Mouse (Mus musculus) lung, postnatal 10 days (tissue): Measurements from ENCODE around the gene Pde6g.

Experiments used
- DNase-seq: peaks from one replicate; pipeline ENCODE4 v3.0.0; 2021

Pde6g gene

GRCm38 (mm10) chr11:120453306-120453705 is at the start of gene Pde6g:
TSS of gene Pde6g (minus strand) at chr11:120453500.
- no peak for DNase-seq

GRCm38 (mm10) chr11:120501701-120502100 is 48.4 kb upstream of the Pde6g start:
- DNase-seq, result no peak

- no peak for DNase-seq
These were observed 47.7 kb upstream of the Pde6g start for GRCm38 (mm10) chr11:120501018-120501417.

- peak; percentile 68 for DNase-seq
These were observed 47.1 kb upstream of the Pde6g start for GRCm38 (mm10) chr11:120500357-120500756.

- no peak for DNase-seq
These were observed 46.6 kb upstream of the Pde6g start for GRCm38 (mm10) chr11:120499894-120500293.

GRCm38 (mm10) chr11:120498891-120499290 is 45.6 kb upstream of the Pde6g start:
- no peak for DNase-seq

GRCm38 (mm10) chr11:120498226-120498625 is 44.9 kb upstream of the Pde6g start:
- no peak for DNase-seq

- DNase-seq, result no peak
These were observed 44.1 kb upstream of the Pde6g start for GRCm38 (mm10) chr11:120497436-120497835.

GRCm38 (mm10) chr11:120493911-120494310 is 40.6 kb upstream of the Pde6g start:
- DNase-seq, result no peak

GRCm38 (mm10) chr11:120493351-120493750 is 40.1 kb upstream of the Pde6g start:
- no peak for DNase-seq

GRCm38 (mm10) chr11:120492878-120493203 is 39.5 kb upstream of the Pde6g start:
- DNase-seq, result peak; percentile 35

- DNase-seq, result peak; percentile 54
These were observed 39.0 kb upstream of the Pde6g start for GRCm38 (mm10) chr11:120492024-120492877.

GRCm38 (mm10) chr11:120491317-120492023 is 38.2 kb upstream of the Pde6g start, which contains the start of gene Slc25a10:
TSS of gene Slc25a10 (plus strand) at chr11:120491840.
- DNase-seq, result peak; percentile 93

GRCm38 (mm10) chr11:120490291-120491046 is 37.2 kb upstream of the Pde6g start:
- DNase-seq, result no peak

GRCm38 (mm10) chr11:120489054-120489761 is 35.9 kb upstream of the Pde6g start:
- peak; percentile 85 for DNase-seq

GRCm38 (mm10) chr11:120488516-120488915 is 35.2 kb upstream of the Pde6g start:
- DNase-seq, result no peak

- no peak for DNase-seq
These were observed 32.0 kb upstream of the Pde6g start for GRCm38 (mm10) chr11:120485251-120485650.

- peak; percentile 92 for DNase-seq
These were observed 31.1 kb upstream of the Pde6g start, which contains the start of gene Mrpl12 for GRCm38 (mm10) chr11:120484265-120484981. TSS of gene Mrpl12 (plus strand) at chr11:120484613.

- no peak for DNase-seq
These were observed 30.2 kb upstream of the Pde6g start for GRCm38 (mm10) chr11:120483448-120483934.

GRCm38 (mm10) chr11:120472052-120472451 is 18.8 kb upstream of the Pde6g start:
- no peak for DNase-seq

- no peak for DNase-seq
These were observed 14.4 kb upstream of the Pde6g start for GRCm38 (mm10) chr11:120467736-120468092.
